Mouse (Mus musculus) regulatory T cell (primary cell): ENCODE measurements around the gene Cdc42ep5.

ENCODE experiments used
- in situ Hi-C: fragments of 300-600 bp; cut with MboI, MseI; formaldehyde crosslinking; loops from one replicate; pipeline ENCODE4 v1.15.1; 2025; ENCODE audit warnings: high pct_unique_total_duplicates

Gene Cdc42ep5

GRCm38 (mm10) chr7:4146241-4147180, 18.1 kb downstream of the Cdc42ep5 start:
- in situ Hi-C loops: loop anchor here (10.0 to 25.0 kb wide), 4 partner anchors 378 to 916 kb away; partner anchors contain the start of genes Ndufa3, Oscar, Rps9 and Tnni3

DNA sequence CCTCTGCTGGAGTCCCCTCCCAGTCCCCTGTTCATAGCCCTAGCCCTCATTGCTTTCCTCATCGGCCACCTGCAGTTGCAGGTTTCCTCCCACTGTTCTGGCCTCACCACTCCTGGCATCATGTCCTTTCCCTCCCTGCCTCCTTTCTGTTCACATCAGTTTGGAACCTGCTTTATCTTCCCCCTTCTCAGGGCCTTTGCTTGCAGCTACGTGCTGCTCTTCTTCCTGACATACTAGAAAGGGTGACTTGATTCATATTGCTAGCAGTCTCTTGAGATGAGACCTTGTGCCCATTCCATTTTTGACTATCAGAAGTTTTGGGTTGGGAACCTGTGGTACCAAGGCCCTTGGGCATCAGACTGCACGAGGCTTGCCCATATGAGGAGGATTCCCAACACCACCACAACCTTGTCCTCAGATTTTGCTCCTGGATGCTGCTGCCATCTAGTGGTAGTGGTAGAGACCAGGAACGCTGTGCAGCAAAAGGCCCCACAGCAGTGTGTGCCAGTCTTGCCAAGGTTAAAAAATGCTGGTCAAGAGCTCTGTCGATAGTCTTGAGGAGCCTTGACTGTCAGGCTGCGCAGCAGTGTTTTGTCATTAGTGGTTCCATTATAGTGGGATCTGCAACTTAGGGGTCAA, 19.0 kb downstream of the Cdc42ep5 start:
- in situ Hi-C loops: loop anchor here (10.0 to 25.0 kb wide), 4 partner anchors 379 to 917 kb away; partner anchors contain the start of genes Ndufa3, Oscar, Rps9 and Tnni3

DNA sequence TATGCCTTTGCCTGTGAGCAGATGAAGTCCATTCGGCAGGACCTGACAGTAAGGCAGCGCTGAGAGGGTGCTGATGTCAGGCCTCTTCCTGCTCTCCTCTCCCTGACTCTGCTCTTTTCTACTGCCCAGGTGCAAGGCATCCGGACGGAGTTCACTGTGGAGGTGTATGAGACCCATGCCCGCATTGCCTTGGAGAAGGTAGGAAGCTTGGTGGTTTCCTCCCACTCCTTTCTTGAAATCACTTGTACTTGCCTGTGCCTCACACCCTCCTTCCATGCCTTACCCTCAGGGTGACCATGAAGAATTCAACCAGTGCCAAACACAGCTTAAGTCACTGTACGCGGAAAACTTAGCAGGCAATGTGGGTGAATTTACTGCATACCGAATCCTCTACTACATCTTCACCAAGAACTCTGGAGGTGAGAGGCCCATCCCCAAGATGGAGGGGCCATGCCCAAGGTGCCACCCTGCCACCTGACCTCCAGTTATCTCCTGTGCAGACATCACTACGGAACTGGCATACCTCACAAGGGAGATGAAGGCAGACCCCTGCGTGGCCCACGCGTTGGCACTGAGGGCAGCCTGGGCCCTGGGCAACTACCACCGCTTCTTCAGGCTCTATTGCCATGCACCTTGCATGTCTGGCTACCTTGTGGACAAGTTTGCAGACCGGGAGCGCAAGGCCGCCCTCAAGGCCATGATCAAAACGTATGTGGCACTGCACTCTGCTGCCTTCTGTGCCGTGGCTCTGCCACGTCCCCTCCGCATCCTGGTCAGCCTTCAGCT, 19.7 kb downstream of the Cdc42ep5 start:
- in situ Hi-C loops: loop anchor here (10.0 to 25.0 kb wide), 4 partner anchors 380 to 917 kb away; partner anchors contain the start of genes Ndufa3, Oscar, Rps9 and Tnni3

- in situ Hi-C loops: loop anchor here (10.0 to 25.0 kb wide), 4 partner anchors 381 to 918 kb away; partner anchors contain the start of genes Ndufa3, Oscar, Rps9 and Tnni3
Measured at GRCm38 (mm10) chr7:4144046-4144445, 20.6 kb downstream of the Cdc42ep5 start.

DNA sequence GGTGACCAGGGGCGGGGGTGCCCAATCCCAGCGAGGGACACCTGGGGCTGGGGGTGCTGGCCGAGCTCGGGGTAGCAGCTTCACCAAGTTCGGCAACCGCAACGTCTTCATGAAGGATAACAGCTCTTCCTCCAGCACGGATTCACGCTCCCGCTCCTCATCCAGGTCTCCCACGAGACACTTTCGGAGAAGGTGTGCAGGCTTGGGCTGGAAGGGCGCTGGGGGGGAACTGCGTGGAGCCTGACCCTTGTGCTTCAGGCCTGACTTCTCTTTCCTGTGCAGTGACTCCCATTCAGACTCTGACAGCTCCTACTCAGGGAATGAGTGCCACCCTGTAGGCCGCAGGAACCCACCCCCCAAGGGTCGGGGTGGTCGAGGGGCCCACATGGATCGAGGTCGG, 21.2 kb downstream of the Cdc42ep5 start:
- in situ Hi-C loops: loop anchor here (10.0 to 25.0 kb wide), 4 partner anchors 381 to 919 kb away; partner anchors contain the start of genes Ndufa3, Oscar, Rps9 and Tnni3

- in situ Hi-C loops: loop anchor here (10.0 to 25.0 kb wide), 4 partner anchors 382 to 919 kb away; partner anchors contain the start of genes Ndufa3, Oscar, Rps9 and Tnni3
Measured at GRCm38 (mm10) chr7:4142796-4143445, 21.7 kb downstream of the Cdc42ep5 start.

GRCm38 (mm10) chr7:4141648-4142325, 22.9 kb downstream of the Cdc42ep5 start:
- in situ Hi-C loops: loop anchor here (10.0 to 25.0 kb wide), 4 partner anchors 383 to 921 kb away; partner anchors contain the start of genes Ndufa3, Oscar, Rps9 and Tnni3

DNA sequence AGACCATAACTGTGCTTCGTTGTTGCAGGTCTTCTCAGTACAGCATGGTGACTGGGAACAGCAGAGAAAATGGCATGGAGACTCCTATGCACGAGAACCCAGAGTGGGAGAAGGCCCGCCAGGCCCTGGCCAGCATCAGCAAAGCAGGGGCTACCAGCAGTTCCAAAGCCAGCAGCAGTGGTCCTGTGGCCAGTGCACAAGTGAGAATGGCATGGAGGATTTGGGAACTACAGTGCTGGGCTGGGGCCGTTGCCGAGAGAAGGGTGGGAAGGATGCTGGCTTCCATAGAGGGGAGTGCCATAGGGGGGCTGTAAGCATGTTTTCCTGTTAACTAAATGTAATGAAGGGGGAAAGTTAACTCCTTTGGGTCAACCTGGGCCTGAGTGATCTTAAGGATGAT, 25.3 kb downstream of the Cdc42ep5 start:
- in situ Hi-C loops: loop anchor here (25.0 kb wide), 2 partner anchors 527 to 923 kb away; partner anchors contain the start of genes Ndufa3, Oscar, U2af2 and Zfp580

GRCm38 (mm10) chr7:4138671-4139070, 26.0 kb downstream of the Cdc42ep5 start:
- in situ Hi-C loops: loop anchor here (25.0 kb wide), 2 partner anchors 526 to 924 kb away; partner anchors contain the start of genes Ndufa3, Oscar, U2af2 and Zfp580

DNA sequence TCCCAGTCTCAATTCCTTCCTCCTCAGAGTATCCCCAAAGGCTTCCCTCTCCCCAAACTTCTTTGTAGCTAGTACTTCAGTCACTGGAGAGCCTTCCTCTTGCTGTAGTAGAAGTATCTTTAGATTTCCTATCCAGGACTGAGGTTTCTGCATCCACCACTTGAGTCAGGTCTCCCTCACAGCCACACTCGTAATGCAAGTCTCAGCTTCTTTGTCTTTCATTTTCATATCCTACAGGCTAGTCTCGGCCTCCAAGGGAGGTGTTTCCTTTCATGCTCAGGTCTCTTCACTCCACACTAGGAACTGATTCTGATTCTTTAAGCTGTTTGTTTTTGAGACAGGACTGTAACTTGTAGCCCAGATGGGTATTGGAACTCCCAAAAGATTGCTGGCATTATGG, 26.5 kb downstream of the Cdc42ep5 start:
- in situ Hi-C loops: loop anchor here (25.0 kb wide), 2 partner anchors 526 to 924 kb away; partner anchors contain the start of genes Ndufa3, Oscar, U2af2 and Zfp580

- in situ Hi-C loops: loop anchor here (25.0 kb wide), 2 partner anchors 525 to 925 kb away; partner anchors contain the start of genes Ndufa3, Oscar, U2af2 and Zfp580
Measured at GRCm38 (mm10) chr7:4137746-4138145, 26.9 kb downstream of the Cdc42ep5 start.

GRCm38 (mm10) chr7:4136771-4137531, 27.7 kb downstream of the Cdc42ep5 start, which contains the start of gene Leng8:
Gene Leng8, plus strand, starts transcription at chr7:4137039.
- in situ Hi-C loops: loop anchor here (25.0 kb wide), 2 partner anchors 525 to 925 kb away; partner anchors contain the start of genes Ndufa3, Oscar, U2af2 and Zfp580

- in situ Hi-C loops: loop anchor here (25.0 kb wide), 2 partner anchors 524 to 926 kb away; partner anchors contain the start of genes Ndufa3, Oscar, U2af2 and Zfp580
Measured at GRCm38 (mm10) chr7:4136404-4136770, 28.3 kb downstream of the Cdc42ep5 start.

GRCm38 (mm10) chr7:4134911-4135310, 29.7 kb downstream of the Cdc42ep5 start:
- in situ Hi-C loops: loop anchor here (25.0 kb wide), 2 partner anchors 523 to 927 kb away; partner anchors contain the start of genes Ndufa3, Oscar, U2af2 and Zfp580

DNA sequence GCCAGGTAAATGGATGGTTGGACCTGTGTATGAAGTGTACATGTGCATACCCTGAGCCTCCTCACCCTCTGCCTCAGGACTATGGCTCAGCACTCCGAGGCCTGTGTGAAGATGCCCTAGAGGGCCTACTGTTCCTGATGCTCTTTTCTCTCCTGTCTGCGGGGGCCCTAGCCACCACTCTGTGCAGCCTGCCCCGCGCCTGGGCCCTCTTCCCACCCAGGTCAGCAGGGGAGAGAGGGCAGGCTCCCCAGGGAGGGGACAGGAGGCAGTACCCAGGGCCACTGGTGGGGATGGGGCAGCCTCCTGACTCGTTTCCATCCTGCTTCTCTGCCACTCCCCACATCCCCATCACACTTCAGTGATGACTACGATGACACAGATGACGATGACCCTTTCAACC, 31.7 kb downstream of the Cdc42ep5 start:
- in situ Hi-C loops: loop anchor here (25.0 kb wide), 2 partner anchors 521 to 929 kb away; partner anchors contain the start of genes Ndufa3, Oscar, U2af2 and Zfp580

DNA sequence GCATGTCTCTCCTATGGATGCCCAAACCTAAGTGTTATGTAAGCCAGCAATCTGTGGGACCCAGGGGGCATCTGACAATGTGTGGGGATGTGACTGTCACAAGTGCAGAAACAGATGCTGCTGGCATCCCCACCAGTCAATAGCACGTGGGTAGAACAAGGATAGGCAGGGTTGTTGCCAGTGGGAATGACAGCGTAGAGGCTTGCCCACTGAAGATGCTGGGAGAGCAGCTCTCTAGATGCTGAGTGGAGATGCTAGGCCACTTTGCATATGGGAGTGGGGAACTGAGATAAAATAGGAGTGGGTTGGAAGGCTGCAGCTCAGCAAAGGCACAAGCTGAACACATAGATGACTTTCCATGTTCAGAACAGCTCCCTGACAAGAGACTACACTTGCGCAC, 32.1 kb downstream of the Cdc42ep5 start:
- in situ Hi-C loops: loop anchor here (25.0 kb wide), 2 partner anchors 520 to 930 kb away; partner anchors contain the start of genes Ndufa3, Oscar, U2af2 and Zfp580

GRCm38 (mm10) chr7:4131964-4132363, 32.7 kb downstream of the Cdc42ep5 start:
- in situ Hi-C loops: loop anchor here (25.0 kb wide), 2 partner anchors 520 to 930 kb away; partner anchors contain the start of genes Ndufa3, Oscar, U2af2 and Zfp580
